Mouse (Mus musculus): ENCODE measurements around the gene Ppp1r16b.

DNA sequence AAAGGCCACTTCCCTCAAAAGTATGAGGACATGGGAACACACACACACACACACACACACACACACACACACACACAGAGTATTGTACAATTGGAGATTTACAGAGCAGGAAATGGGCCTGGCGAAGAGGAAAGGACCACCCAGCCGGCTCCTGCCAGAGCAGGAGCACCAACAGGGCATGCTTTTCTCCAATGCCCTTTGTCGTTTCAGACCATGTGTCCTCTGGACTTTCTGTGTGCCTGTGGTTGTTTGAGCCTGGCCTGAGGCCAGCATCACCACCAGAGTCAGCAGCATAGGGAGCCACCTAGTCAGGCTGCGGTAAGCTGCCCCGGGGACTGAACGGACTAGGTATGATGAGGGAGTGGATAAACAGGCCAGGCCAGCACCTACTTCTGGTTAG lies 6.4 kb upstream of the Ppp1r16b start:
- TF ChIP-seq CTCF (IDR thresholded peaks at IDR 0.05; ENCODE audit: control insufficient read depth, insufficient read depth, insufficient read length) (no peak), CEBPB (IDR thresholded peaks at IDR 0.05; ENCODE audit: low read depth) (no peak), MAX (IDR thresholded peaks at IDR 0.05) (no peak), USF1 (IDR thresholded peaks at IDR 0.05; ENCODE audit: low read depth) (no peak), MYOG (IDR thresholded peaks at IDR 0.05; ENCODE audit: control insufficient read depth, extremely low read depth, insufficient read length) (no peak)

Data from C2C12 (cell line).